Mouse (Mus musculus) liver, embryonic 14.5 days (tissue): ENCODE measurements around the gene Irf2.

Experiments
- CTCF ChIP-seq: IDR thresholded peaks from 2 replicates; pipeline ENCODE4 v1.5.1; 2016; ENCODE audit warnings: antibody characterized with exemption, low read depth, control low read depth
- EP300 ChIP-seq: IDR thresholded peaks from 2 replicates; pipeline ENCODE4 v1.6.1; 2016; ENCODE audit warnings: antibody characterized with exemption, low read depth

GRCm38 (mm10) chr8:46848931-46849330 lies 109.4 kb downstream of the Irf2 start:
- TF ChIP-seq CTCF: no peak
- TF ChIP-seq EP300: no peak
